Mouse (Mus musculus) kidney, embryonic 15.5 days (tissue): ENCODE measurements around the gene Erc2. TPM values are rescaled to one million over a fixed set of nuclear protein-coding genes. Genes with fewer than 3 reads are reported as not detected.

Experiments used
- ATAC-seq: fragments of 200-750 bp; cut with Nextera tagmentation; replicated peaks from 2 replicates; pipeline ENCODE4 v1.8.0; 2017; ENCODE audit warnings: moderate TSS enrichment; ENCODE audit not compliant: low FRiP score
- H3K27ac ChIP-seq: fragments of 300-500 bp; sonication (generic); 2 replicates; pipeline ENCODE4 v1.5.1; 2015; ENCODE audit warnings: mild to moderate bottlenecking, inconsistent platforms
- H3K27me3 ChIP-seq: fragments of 300-500 bp; sonication (generic); 2 replicates; pipeline ENCODE4 v1.6.1; 2015; ENCODE audit warnings: inconsistent platforms
- H3K36me3 ChIP-seq: fragments of 300-500 bp; sonication (generic); 2 replicates; pipeline ENCODE4 v1.6.1; 2015; ENCODE audit warnings: inconsistent platforms
- H3K4me1 ChIP-seq: fragments of 300-500 bp; sonication (generic); 2 replicates; pipeline ENCODE4 v1.6.1; 2015; ENCODE audit warnings: inconsistent platforms
- H3K4me2 ChIP-seq: fragments of 300-500 bp; sonication (generic); 2 replicates; pipeline ENCODE4 v1.6.1; 2015; ENCODE audit warnings: moderate library complexity, mild to moderate bottlenecking, inconsistent platforms
- H3K4me3 ChIP-seq: fragments of 300-500 bp; sonication (generic); replicated peaks from 2 replicates; pipeline ENCODE4 v1.5.1; 2015; ENCODE audit warnings: mild to moderate bottlenecking, inconsistent platforms
- H3K9ac ChIP-seq: fragments of 300-500 bp; sonication (generic); 2 replicates; pipeline ENCODE4 v1.6.1; 2015; ENCODE audit warnings: mild to moderate bottlenecking, inconsistent platforms
- H3K9me3 ChIP-seq: fragments of 300-500 bp; sonication (generic); replicated peaks from 2 replicates; pipeline ENCODE4 v1.6.1; 2016; ENCODE audit warnings: inconsistent platforms
- WGBS: fragments of 180-500 bp; shearing (Covaris S2); methylation state at CpG from one replicate; pipeline ENCODE4 v1.1.7; 2015; ENCODE audit warnings: mixed read lengths; 5-methylcytosine and 5-hydroxymethylcytosine counted together
- polyA plus RNA-seq: library from polyadenylated mRNA; unstranded; fragments of >200 nt; fragmentation: Nextera tagmentation; extraction: Ambion mirVana; gene quantifications from 2 replicates; pipeline ENCODE4 v1.2.1, GENCODE M21; 2015

The Erc2 gene
- polyA plus RNA-seq, 1 experiment from 2014 or later, result 7.0 TPM

- 12% methylated on average over 8 of the region's 8 CpGs for WGBS
- peaks cover 7% of the 10 kb centered on the region; the same call in 1 of the 2 replicates for H3K27me3 ChIP-seq
- H3K4me3 ChIP-seq, result no peak overlapping the region
- peak overlapping the region; percentile 22; the same call in 1 of the 2 replicates for H3K27ac ChIP-seq
- no peak overlapping the region for H3K9ac ChIP-seq
- peak; percentile 49 for ATAC-seq
- H3K9me3 ChIP-seq, result no peaks in the 10 kb centered on the region
- H3K36me3 ChIP-seq, result no peaks in the 10 kb centered on the region
- peaks cover 33% of the 10 kb centered on the region for H3K4me1 ChIP-seq
- H3K4me2 ChIP-seq, result no peak overlapping the region
Observed at GRCm38 (mm10) chr14:28417019-28417418, 794.8 kb downstream of the Erc2 start.

GRCm38 (mm10) chr14:28418497-28418896, 796.3 kb downstream of the Erc2 start:
- Histone ChIP-seq H3K9me3 (no peaks in the 10 kb centered on the region), H3K27me3 (peaks cover 7% of the 10 kb centered on the region; the same call in 1 of the 2 replicates), H3K4me1 (peaks cover 21% of the 10 kb centered on the region), H3K4me2 (no peak overlapping the region), H3K27ac (no peak overlapping the region), H3K36me3 (no peaks in the 10 kb centered on the region), H3K4me3 (no peak overlapping the region), H3K9ac (no peak overlapping the region)
- 60% methylated on average over 4 of the region's 4 CpGs for WGBS
- ATAC-seq, result no peak

DNA sequence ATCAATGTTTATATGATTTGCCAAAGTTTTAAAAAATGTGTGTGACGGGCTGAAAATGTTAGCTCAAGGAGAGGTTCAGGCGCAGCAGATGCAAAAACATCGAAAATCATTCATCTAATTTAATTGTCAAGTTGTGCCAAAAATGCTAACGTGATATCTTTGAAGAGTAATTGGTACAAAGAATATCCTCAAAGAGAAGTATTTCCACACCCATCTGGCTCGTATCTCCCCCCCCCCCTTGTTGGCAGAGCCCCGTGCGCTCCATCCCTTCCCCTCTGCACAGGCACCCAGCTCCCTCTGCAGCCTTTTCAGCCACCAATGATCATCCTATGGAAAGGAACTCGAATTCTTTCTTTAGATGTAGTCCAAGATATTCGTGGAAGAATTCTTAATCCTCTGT, 797.0 kb downstream of the Erc2 start:
- Histone ChIP-seq H3K27ac (no peak overlapping the region), H3K9ac (no peak overlapping the region), H3K4me1 (peaks cover 18% of the 10 kb centered on the region), H3K4me3 (no peak overlapping the region), H3K27me3 (peaks cover 7% of the 10 kb centered on the region; the same call in 1 of the 2 replicates), H3K9me3 (no peaks in the 10 kb centered on the region), H3K36me3 (no peaks in the 10 kb centered on the region), H3K4me2 (no peak overlapping the region)
- ATAC-seq, result no peak
- 76% methylated on average over 9 of the region's 9 CpGs for WGBS

GRCm38 (mm10) chr14:28420596-28420995, 798.4 kb downstream of the Erc2 start:
- ATAC-seq, result no peak
- Histone ChIP-seq H3K27me3 (peaks cover 7% of the 10 kb centered on the region; the same call in 1 of the 2 replicates), H3K4me1 (peaks cover 15% of the 10 kb centered on the region), H3K9me3 (no peaks in the 10 kb centered on the region), H3K4me3 (no peak overlapping the region), H3K4me2 (no peak overlapping the region), H3K36me3 (no peaks in the 10 kb centered on the region), H3K27ac (no peak overlapping the region), H3K9ac (no peak overlapping the region)
- WGBS, result 90% methylated on average over 11 of the region's 11 CpGs

- no peak overlapping the region for H3K4me2 ChIP-seq
- ATAC-seq, result no peak
- H3K27me3 ChIP-seq, result no peaks in the 10 kb centered on the region
- H3K9ac ChIP-seq, result no peak overlapping the region
- no peak overlapping the region for H3K4me3 ChIP-seq
- H3K36me3 ChIP-seq, result no peaks in the 10 kb centered on the region
- H3K27ac ChIP-seq, result no peak overlapping the region
- no peaks in the 10 kb centered on the region for H3K4me1 ChIP-seq
- WGBS, result 69% methylated on average over 2 of the region's 2 CpGs
- H3K9me3 ChIP-seq, result no peaks in the 10 kb centered on the region
Observed at GRCm38 (mm10) chr14:28426610-28427009, 804.4 kb downstream of the Erc2 start.

- Histone ChIP-seq H3K27me3 (no peaks in the 10 kb centered on the region), H3K9ac (no peak overlapping the region), H3K9me3 (no peaks in the 10 kb centered on the region), H3K27ac (no peak overlapping the region), H3K4me2 (no peak overlapping the region), H3K4me3 (no peak overlapping the region), H3K4me1 (no peaks in the 10 kb centered on the region), H3K36me3 (no peaks in the 10 kb centered on the region)
- ATAC-seq, result no peak
- 74% methylated on average over 7 of the region's 7 CpGs for WGBS
Observed at GRCm38 (mm10) chr14:28431703-28432309, 809.6 kb downstream of the Erc2 start.

DNA sequence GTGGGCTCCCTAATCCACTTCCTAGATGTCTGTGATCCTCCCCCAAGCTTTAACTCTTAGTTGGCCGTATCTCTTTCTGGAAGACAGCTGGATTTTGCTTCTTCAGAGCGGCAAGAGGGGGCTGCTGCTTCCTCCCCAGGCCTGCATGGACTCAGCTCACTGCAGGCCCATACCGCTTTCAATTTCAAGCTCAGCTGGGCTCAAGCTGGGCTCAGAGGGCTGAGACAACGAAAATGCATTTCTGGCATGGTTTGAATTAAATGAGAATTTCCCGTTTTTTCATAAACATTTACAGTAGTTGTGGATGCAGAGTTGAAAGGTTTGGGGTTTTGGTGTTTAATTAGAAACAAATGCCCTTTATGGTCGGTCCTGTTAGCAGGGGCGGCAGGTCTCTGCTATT, 812.8 kb downstream of the Erc2 start:
- Histone ChIP-seq H3K27me3 (no peaks in the 10 kb centered on the region), H3K4me1 (no peaks in the 10 kb centered on the region), H3K36me3 (no peaks in the 10 kb centered on the region), H3K27ac (no peak overlapping the region), H3K9me3 (no peaks in the 10 kb centered on the region), H3K9ac (no peak overlapping the region), H3K4me3 (no peak overlapping the region), H3K4me2 (no peak overlapping the region)
- WGBS, result 73% methylated on average over 7 of the region's 7 CpGs
- no peak for ATAC-seq

DNA sequence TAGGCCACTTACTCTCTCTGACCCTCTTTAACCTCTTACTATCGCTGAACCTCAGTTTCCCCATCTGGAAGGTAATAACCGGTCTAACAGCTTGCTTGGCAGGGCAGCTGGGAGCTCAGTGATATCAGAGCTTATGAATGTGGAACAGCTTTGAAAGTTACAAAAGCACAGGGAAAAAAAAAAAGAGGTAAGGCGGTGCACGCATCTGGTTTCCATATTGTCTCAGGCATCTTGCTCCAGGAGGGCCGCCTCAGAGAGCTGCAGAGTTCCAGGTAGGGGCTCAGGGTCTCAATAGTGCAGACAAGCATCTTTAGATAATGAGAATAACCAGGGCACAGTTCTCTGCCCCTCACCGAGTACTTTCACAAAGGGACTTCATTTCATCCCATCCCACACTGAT, 816.9 kb downstream of the Erc2 start:
- Histone ChIP-seq H3K36me3 (no peaks in the 10 kb centered on the region), H3K9me3 (no peaks in the 10 kb centered on the region), H3K4me3 (no peak overlapping the region), H3K27ac (no peak overlapping the region), H3K4me2 (no peak overlapping the region), H3K4me1 (peaks cover 15% of the 10 kb centered on the region), H3K9ac (no peak overlapping the region), H3K27me3 (no peaks in the 10 kb centered on the region)
- ATAC-seq, result no peak
- WGBS, result 88% methylated on average over 6 of the region's 6 CpGs

DNA sequence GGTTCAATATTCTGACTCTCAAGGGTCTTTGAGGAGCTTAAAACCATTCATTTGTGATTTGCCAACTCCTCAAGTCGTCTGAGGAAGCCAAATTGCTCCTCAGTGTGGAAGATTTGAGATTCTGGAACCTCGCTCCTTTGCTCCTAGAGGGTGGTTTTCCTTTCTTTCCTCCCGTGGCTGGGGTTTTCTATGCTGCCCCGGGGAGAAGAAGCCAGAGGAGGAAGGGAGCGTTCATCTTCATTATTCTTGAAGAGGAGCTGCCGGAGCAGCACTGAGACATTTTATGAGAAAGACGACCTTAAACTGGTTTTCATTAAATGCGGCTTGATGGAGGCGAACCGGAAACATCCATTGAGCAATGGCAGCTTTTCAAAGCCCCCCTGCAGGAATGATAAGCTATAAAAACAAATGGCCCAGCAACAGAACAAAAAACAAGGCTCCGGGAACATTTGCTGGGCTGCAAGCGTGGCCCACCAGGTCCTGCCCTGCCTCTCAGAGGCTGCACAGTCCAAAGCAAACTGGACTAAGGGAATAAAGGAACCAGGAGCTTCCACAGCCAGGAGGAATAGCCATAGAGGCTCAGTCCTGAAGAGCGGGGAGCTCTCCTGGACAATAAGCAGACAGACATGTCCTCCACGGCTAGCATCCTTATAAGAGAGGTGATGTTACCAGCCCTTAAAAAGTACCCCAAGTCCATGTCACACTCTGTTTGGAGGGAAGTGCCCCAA, 819.2 kb downstream of the Erc2 start:
- Histone ChIP-seq H3K9me3 (no peaks in the 10 kb centered on the region), H3K27me3 (no peaks in the 10 kb centered on the region), H3K4me2 (peak overlapping the region; percentile 12; the same call in 1 of the 2 replicates), H3K27ac (peak overlapping the region; percentile 45; the same call in 1 of the 2 replicates), H3K4me3 (no peak overlapping the region), H3K9ac (no peak overlapping the region), H3K4me1 (peaks cover 15% of the 10 kb centered on the region), H3K36me3 (no peaks in the 10 kb centered on the region)
- WGBS, result 18% methylated on average over 14 of the region's 14 CpGs
- no peak; the same call in 1 of the 2 replicates for ATAC-seq

DNA sequence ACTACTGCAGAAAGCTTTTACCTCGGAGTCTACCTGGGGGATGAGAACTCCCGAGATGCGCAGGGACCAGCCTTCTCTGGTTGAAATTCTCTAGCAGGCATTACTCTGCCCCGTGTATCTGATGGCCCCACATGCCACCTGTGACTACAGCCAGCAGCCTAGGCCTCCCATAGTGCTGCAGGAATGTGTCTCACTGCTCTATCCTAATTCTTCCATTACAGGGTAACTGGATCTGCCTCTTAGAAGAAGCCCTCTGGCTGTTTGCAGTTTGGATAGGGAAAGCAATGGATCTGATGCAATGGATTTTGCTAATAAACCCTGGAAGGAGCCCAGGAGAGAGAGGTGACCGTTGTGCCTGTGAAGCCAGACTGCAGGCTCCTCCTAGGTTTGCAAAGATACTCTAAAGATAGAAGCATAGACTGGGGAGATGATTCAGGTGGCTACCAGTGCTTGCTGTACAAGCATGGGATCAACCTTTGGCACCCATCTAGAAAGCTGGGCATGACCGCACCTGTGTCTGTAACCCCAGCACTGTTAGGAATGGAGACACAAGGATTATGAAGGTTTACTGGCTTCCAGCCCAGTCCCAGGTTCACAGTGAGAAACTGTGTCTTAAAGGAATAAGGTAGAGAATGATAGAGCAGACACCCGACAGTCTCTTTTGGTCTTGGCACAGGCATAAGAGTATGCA, 821.2 kb downstream of the Erc2 start:
- Histone ChIP-seq H3K36me3 (no peaks in the 10 kb centered on the region), H3K9ac (no peak overlapping the region), H3K9me3 (no peaks in the 10 kb centered on the region), H3K27me3 (no peaks in the 10 kb centered on the region), H3K4me2 (no peak overlapping the region), H3K4me1 (peaks cover 17% of the 10 kb centered on the region), H3K4me3 (no peak overlapping the region), H3K27ac (no peak overlapping the region)
- no peak for ATAC-seq
- 79% methylated on average over 7 of the region's 7 CpGs for WGBS

DNA sequence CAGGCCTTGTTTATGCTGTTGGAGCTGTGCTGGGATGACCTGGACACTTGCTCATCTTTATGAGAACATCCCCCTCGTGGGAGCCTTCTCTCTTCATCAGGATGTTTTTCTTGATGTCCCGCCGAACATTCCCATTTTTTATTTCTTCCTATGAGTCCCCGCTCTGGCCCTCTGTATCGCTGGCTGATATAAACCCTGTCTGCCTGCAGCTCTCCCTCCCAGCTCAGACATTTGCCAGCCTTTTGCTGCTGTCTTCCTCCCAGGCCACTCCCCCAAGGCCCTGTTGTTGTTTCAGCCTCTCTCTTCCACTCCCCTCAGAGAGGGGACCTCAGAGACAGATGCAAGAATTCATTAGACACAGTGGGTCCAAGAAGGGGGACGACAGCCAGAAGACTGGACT, 823.5 kb downstream of the Erc2 start:
- H3K4me3 ChIP-seq, result no peak overlapping the region
- WGBS, result 35% methylated on average over 6 of the region's 6 CpGs
- no peak overlapping the region for H3K4me2 ChIP-seq
- no peak for ATAC-seq
- peak overlapping the region; percentile 24; the same call in 1 of the 2 replicates for H3K27ac ChIP-seq
- no peak overlapping the region for H3K9ac ChIP-seq
- H3K9me3 ChIP-seq, result no peaks in the 10 kb centered on the region
- H3K27me3 ChIP-seq, result no peaks in the 10 kb centered on the region
- H3K4me1 ChIP-seq, result peaks cover 20% of the 10 kb centered on the region
- H3K36me3 ChIP-seq, result no peaks in the 10 kb centered on the region

- no peak for ATAC-seq
- Histone ChIP-seq H3K4me3 (no peak overlapping the region), H3K4me1 (peaks cover 13% of the 10 kb centered on the region), H3K27ac (0 out of 2 replicates have a peak overlapping the region, but pooled peaks have one; percentile 14), H3K9me3 (no peaks in the 10 kb centered on the region), H3K4me2 (no peak overlapping the region), H3K27me3 (no peaks in the 10 kb centered on the region), H3K36me3 (no peaks in the 10 kb centered on the region), H3K9ac (no peak overlapping the region)
- 34% methylated on average over 9 of the region's 9 CpGs for WGBS
Observed at GRCm38 (mm10) chr14:28451771-28452170, 829.5 kb downstream of the Erc2 start.
